Mouse (Mus musculus): ENCODE data around the gene Sptlc2.
"Not testable (repeated sequence)": the region's sequence is repeated elsewhere in the genome, so short reads cannot be mapped to it uniquely, and the experiment has no call there.

Sptlc2 gene

DNA sequence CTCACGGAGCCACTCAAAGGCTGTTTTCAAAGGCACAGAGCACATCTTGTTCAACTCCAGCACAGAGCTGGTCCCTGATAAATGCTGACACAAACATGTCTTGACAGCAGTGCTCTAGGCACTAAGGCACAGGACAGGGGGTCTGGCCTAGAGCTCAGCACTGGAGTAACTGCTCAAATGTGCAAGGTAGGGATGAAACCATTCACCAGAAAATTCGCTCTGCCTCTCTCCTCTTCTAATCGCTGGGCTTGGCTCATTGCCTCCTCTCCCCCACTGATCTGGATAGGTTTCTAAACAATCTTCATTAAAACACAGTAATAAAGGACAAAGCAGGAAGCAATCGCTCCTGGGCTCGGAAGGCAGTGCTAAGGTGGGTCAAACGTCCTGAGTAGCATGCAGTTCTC, 57.1 kb downstream of the Sptlc2 start:
- DNase-seq (ENCODE audit: low spot score) = no peak

DNA sequence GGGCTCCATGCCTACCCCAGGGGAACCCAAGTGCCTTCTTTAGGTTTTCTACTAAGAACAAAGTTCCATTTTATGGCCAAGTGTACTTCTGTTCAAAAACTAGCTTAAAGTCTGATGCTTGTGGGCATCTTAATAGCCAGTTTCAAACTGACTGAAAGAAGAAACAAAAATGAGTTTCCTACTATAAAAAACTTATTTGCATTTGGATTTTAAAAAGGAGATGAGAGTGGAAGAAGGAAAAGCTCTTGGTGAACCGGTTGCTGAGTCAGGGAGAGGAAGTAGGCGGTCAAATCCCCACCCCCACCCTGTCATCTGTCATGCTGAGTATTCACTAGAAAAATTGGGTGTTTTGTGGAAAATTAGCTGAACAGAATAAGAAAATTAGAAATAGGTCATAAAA, 57.9 kb downstream of the Sptlc2 start:
- no peak for DNase-seq (ENCODE audit: low spot score)

GRCm38 (mm10) chr12:87328025-87328424, 60.1 kb downstream of the Sptlc2 start:
- no peak for DNase-seq (ENCODE audit: low spot score)

- no peak for DNase-seq (ENCODE audit: low spot score)
Measured at GRCm38 (mm10) chr12:87327610-87328009, 60.5 kb downstream of the Sptlc2 start.

- no peak for DNase-seq (ENCODE audit: low spot score)
Measured at GRCm38 (mm10) chr12:87325452-87325851, 62.7 kb downstream of the Sptlc2 start.

DNA sequence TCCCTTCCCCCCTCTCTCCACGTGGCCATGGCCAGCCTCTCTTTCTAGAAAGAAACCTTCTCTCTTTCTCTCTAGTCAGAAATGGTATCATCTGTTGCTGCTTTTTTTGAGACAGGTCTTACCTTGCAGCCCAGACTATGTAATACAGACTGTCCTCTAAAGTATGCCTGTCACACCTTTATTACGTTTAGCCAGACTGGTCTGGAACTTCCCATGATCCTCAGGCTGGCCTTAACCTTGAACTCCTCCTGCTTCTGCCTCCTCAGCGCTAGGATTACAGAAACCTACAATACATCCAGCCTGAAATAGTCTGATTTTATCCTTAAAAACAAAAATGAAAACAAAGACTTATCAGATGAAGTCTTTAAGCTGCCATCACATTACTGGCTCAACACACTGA, 68.9 kb downstream of the Sptlc2 start:
- DNase-seq (ENCODE audit: low spot score) = no peak

- no peak for DNase-seq (ENCODE audit: low spot score)
Measured at GRCm38 (mm10) chr12:87317951-87318350, 70.2 kb downstream of the Sptlc2 start.

DNA sequence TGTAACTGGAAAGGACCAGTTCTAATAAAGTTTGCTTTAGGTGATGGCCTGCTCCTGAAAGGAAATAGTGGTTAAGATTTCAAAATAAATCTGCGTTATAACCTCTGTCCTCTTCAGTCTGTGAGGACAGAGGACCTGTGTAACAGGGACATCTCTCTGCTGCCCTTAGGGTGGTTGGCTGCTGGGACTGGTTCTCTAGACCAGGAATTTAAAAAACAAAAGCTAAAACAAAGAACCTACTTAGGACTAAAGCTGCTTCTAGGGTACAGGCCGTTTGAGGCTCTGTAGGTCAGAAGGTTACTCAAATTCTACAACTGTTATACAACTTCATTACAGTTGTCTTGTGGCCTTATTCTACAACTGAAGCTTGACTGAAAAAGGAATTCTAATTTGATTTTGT, 75.1 kb downstream of the Sptlc2 start:
- DNase-seq (ENCODE audit: low spot score) = no peak

DNA sequence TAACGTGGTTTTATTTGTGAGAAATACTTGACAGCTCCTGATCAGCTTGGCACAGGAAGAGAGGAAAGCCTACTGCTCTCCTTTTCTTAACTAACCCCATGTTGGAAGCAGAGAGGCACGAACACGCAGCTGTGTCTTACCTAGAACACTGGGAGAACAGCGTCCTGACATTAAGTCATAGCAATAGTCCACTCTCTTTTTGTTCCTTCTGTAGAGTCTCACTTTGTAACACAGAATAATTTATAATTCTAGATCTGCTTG, 81.6 kb downstream of the Sptlc2 start:
- not testable (repeated sequence) for DNase-seq (ENCODE audit: low spot score)

DNA sequence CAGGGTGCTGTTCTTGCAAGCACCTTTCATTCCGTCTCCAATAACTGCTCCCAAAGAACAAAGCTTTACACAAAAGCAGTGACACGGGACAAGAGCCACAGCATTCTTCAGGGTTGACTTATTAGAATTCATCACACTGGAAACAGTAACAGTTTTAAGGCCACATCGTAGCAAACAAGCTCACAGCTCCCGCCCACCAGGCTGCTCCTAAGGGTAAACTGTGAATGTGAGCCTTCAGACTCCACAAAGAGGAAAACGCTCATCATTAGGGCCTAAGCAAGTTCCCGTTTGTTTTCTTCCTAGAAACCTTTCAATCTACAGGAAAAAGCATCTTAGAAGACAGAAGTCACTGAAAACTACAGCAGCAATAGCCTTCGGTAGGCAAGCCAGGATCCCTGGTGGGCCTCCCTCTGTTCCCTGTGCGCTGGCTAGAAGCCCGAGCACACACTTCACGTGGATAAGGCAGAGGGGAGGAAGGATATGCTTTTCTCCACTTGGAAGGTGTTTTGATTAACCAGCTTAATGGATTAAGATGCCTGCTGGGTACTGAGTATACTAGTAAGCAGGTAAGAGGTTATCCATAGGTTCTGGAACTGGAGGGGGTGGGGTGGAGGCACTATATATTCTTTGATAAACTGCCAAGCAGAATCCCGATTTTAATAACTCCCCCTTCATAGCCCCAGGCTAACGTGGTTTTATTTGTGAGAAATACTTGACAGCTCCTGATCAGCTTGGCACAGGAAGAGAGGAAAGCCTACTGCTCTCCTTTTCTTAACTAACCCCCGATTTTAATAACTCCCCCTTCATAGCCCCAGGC, 82.2 kb downstream of the Sptlc2 start:
- DNase-seq (ENCODE audit: low spot score) = no peak

DNA sequence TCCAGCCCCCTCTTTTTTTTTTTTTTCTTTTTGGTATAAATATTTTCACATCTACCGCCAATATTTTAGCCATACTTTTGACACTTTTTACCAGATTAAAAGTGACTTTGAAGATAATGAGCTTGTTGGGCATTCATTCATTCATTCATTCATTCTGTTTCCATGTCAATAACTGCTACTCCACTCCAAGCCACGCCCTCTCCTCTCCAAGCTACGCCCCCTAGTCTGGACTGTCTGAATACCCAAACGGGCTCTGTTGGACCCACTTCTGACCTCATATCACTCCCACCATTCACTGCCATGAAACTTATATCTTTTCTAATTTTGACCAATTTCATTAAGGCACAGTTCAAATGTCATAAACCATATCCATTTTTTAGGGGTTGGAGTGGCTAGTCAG, 87.0 kb downstream of the Sptlc2 start:
- DNase-seq (ENCODE audit: low spot score) = no peak

- no peak for DNase-seq (ENCODE audit: low spot score)
Measured at GRCm38 (mm10) chr12:87300441-87300690, 87.8 kb downstream of the Sptlc2 start.

DNA sequence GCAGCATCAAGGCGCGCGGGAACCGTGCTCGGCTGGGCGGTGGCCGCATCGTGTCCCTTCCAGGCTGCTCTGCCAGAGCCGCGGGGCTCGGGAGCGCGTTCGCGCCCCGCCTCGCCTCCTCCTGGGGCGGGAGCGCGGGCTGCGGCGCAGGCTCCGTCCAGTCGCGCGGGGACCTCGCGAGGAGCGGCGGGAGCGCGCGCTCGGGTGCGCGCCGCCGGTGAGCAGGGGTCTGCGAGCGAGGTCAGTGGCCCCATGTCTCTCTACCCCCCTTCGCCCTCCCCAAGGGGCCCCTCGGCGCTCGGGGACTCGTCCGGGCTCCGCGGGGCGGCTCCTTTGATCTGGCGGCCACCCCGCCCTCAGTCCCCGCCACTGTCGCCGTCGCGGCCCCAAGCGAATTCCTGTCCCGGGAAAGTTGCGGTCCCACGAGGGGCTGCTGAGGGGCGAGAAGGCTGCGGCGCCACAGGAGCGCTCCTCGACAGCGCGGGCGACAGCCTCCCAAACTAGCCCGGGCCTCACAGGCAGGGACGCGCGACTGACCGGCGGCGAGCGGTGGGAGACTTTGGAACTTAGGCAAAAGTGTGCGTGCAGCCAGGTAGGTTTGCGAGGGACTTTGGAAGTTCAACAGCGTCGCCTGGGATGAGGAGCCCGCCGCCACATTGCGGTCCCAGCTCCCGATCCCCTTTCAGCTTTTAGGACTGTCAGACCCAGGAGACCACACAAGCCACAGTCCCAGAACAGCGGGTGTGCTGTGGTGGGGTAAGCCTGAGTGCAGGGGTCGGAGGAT, 88.3 kb downstream of the Sptlc2 start, which contains the start of gene Ism2:
Ism2 (minus strand) TSS at position 49 of the 784 bp plus-strand sequence.
- DNase-seq (ENCODE audit: low spot score) = peak; percentile 30

DNA sequence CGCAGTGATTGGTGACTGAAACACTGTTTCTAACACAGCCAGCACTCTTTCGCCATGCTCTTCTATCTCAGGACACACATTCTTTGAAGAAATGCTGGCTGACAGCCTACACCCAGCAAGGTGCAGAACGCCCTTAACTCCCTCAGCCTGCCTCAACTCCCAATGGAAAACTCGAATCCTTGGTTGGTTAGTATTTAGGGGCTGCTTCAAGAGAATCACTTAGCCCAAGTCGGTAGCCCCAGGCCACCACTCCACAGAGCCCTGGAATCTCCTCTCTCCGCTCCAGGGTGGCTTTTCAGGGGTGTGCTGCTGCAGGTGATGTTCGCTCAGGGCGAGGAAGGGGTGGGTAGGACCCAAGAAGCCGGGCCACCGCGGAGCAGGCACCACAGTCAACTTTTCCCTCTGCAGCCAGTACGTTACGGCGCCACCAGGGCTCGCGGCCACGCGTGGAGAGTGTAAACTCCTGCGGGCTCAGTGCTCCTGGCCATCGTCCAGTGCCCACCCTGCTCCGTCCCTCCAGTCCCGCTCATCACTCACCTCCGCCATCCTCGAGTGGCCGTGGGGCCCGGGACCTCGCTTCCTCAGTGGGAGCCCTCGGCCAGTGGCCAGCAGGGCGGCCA, 89.0 kb downstream of the Sptlc2 start:
- DNase-seq (ENCODE audit: low spot score) = no peak

DNA sequence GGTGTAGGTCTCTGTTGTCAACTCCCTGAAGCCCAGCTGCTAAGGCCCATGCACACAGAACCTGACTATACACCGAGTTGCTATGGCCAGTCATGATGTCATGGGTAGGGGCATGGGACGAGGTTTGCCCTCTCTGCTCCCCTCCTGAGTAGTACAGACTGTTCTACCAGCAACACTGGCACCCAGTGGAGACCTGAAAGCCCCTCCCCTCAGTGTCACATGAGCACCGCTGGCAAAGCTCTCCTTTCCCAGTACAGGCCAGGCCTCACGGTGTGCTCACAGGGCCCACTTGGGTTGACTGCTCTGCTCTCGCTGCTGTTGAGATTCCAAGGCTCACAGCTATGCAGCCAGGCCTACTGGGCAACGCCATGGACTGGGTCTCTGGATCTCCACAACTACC, 94.2 kb downstream of the Sptlc2 start:
- no peak for DNase-seq (ENCODE audit: low spot score)

- no peak for DNase-seq (ENCODE audit: low spot score)
Measured at GRCm38 (mm10) chr12:87289100-87289499, 99.1 kb downstream of the Sptlc2 start.

DNA sequence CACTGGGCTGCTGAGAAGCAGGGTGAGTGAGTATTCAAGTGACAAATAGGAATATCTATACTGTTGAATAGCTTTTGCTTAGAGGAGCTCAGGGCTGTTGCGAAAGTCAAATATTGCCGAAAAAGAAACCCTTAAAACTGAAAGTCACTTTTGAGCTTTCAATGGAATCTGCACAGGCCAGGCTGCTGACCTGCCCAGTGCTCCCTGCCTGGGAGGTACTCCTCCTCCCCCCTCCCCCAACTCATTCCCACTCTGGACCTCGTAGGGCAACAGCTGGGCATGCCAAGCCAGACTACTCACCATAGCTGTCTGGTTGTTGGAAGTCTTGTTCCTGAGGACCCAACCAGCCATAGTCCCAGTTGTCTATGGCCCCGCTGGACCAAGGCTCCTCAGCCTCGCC, 103.4 kb downstream of the Sptlc2 start:
- DNase-seq (ENCODE audit: low spot score) = no peak

DNA sequence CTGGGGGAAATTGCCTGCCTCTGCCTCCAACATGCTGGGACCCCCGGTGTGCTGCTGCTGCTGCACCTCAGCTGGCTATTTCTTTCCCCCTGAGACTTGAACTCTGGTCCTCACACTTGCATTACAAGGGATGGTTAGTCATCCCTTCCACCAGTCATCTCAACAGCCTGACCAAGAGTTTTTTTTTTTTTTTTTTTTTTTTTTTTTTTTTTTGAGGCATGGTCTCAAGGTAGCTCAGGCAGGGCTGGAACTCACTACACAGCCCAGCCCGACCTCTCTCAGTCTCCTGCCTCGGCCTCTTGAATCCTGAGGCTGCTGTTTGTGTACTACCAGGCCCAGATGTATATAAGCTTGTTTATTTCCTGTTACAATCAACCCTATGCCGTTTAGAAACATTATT, 103.9 kb downstream of the Sptlc2 start:
- no peak for DNase-seq (ENCODE audit: low spot score)

- no peak for DNase-seq (ENCODE audit: low spot score)
Measured at GRCm38 (mm10) chr12:87283706-87284105, 104.4 kb downstream of the Sptlc2 start.

DNA sequence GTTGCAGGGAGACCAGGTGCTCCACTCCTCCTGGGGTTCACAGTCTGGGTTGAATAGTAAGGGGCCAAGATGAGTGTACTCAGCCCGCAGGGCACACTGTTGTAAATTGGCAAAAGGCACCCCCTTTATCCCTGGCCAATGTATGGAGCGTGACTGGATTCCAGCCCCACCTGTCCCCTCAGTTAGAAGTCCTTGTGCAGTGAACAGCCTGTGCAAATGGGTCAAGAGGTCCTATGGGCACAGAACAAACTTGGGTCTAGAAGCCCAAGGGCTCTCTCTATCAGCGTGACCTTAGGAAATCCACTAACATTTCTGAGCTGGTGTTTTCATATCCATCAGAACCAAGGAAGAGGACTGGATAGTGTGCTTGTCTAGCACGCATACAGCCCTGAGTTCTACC, 105.4 kb downstream of the Sptlc2 start:
- DNase-seq (ENCODE audit: low spot score) = no peak

DNA sequence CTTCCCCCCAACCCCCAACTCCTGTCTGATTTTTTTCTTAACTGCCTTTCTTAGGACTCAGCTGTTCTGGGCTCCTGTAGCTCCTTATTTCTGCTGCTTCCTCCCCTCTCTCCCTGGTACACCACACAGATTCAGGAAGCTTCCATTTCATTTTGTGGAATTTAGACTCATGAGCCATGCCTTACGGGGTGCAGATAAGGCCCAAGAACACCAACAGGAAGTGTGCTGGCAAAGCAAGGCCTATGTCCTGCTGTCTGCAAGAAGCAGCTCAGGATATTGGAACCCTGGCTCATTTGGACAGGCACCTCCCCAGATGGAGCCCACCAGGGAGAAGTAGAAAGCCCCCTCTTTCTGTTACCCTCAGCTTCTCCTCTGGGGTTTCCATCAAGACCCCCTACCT, 106.4 kb downstream of the Sptlc2 start:
- DNase-seq (ENCODE audit: low spot score) = no peak

DNA sequence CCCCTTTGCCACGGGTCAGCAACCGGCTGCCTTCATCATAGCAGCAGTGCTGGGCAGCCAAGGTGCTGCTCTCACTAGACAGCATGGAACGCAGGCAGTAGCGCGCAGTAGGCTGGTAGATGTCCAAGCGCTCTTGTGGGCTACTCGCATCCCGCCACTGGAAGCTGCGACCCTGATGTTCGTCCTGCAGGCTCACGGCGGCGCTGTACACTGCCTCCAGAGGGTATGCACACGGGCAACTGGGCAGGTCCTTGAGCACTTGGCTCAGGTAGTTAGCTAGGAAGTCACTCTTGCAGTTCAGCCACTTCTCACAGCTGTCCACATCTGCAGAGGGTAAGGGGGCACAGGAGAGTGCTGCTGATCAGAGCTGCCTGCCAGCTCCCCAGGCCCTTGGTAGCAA, 108.3 kb downstream of the Sptlc2 start:
- no peak for DNase-seq (ENCODE audit: low spot score)

GRCm38 (mm10) chr12:87279350-87279749, 108.8 kb downstream of the Sptlc2 start:
- DNase-seq (ENCODE audit: low spot score) = no peak
